Mouse (Mus musculus) thymus, adult 2 months (tissue): ENCODE measurements around the gene Timeless.

Experiments used
- CTCF ChIP-seq: fragments of 200-500 bp; IDR thresholded peaks from 2 replicates; pipeline ENCODE4 v1.5.1; 2012; ENCODE audit warnings: mild to moderate bottlenecking, control low read depth, low read length, moderate library complexity, borderline replicate concordance; ENCODE audit not compliant: control insufficient read depth, poor library complexity, insufficient read depth; ENCODE audit errors: extremely low read depth
- POLR2A ChIP-seq: fragments of 200-500 bp; IDR thresholded peaks from 2 replicates; pipeline ENCODE4 v1.6.1; 2012; ENCODE audit warnings: mild to moderate bottlenecking, low read length, control low read depth, moderate library complexity; ENCODE audit not compliant: control insufficient read depth, poor library complexity, insufficient read depth; ENCODE audit errors: extremely low read depth

GRCm38 (mm10) chr10:128210131-128210530 lies 21.7 kb upstream of the Timeless start:
- TF ChIP-seq CTCF (no peak), POLR2A (no peak)
